Mouse (Mus musculus): Measurements from ENCODE around the gene Sct. TPM values are rescaled to one million over a fixed set of nuclear protein-coding genes. Genes with fewer than 3 reads are reported as not detected.

Sct gene
- polyA plus RNA-seq (2017; shearing (Covaris generic)): not detected

- no peak for ATAC-seq
These were observed at the start of gene Sct for GRCm38 (mm10) chr7:141278766-141279590. TSS of gene Sct (minus strand) at chr7:141279133.

- ATAC-seq: no peak
These were observed 49.5 kb upstream of the Sct start for GRCm38 (mm10) chr7:141328373-141328990.

DNA sequence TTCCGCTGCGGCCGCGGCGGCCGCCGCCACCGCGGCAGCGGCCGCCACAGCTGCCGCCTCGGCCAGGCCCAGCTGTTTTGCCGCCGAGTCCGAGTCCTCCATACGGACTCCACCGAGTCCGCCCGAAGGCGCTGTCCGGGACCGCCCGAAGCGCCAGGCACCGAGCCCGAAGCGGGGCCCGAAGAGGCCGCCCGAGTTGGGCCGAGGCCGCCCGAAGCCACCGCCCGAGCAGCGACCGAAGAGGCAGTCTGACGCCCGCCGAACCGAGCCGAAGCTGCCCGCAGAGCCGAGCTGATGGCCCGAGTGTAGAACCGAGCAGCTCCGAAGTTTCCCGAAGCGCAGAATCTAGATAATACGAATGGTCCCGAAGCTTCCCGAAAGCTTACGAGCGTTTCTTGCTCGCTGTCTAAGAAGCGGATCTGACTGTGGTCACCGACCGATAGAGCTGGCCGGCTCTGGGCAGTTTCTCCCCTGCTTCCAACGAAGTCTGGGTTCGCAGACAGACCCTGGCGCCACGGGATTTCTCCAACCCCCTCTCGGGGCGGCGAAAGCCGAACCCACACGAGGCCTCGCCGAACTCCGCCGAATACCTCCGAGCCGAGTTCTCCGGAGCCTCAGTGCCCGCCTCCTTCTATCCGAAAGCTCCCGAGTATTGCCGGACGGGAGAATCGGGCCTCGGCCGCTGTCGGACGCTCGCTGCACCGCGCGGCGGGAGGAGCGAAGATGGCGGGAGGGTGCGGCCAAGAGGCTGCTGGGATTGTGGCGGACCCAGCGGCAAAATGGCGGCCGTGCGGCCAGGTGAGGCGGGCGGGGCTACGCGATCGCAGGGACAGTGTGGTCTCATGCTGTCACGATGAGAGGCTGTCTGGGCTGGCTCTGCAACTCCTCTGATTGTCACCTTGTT is 48.8 kb upstream of the Sct start, which contains the start of the genes Deaf1 and Tmem80:
TSS of gene Deaf1 (minus strand) at position 222 of the 904 bp plus-strand sequence.
TSS of gene Tmem80 (plus strand) at position 271 of the 904 bp plus-strand sequence.
- ATAC-seq: peak; percentile 90

GRCm38 (mm10) chr7:141326546-141327446 is 47.9 kb upstream of the Sct start:
- peak; percentile 13 for ATAC-seq

GRCm38 (mm10) chr7:141324686-141325085 is 45.8 kb upstream of the Sct start:
- no peak for ATAC-seq

DNA sequence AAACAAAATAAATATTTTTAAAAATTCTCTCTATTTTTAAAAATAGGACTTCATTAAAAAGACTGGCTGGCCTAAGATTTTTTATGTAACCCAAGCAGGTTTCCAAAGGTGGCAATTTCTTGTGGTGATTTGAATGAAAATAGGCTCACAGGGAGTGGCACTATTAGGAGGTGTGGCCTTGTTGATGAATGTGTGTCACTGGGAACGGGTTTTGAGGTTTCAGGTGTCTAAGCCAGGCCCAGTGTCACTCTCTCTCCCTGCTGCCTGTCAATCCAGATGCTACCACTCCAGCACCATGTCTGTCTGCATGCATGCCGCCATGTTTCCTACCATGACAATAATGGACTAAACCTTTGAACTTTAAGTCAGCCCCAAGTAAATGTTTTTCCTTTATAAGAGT is 40.5 kb upstream of the Sct start:
- ATAC-seq: no peak

- no peak for ATAC-seq
These were observed 38.7 kb upstream of the Sct start for GRCm38 (mm10) chr7:141317619-141318132.

- ATAC-seq: peak; percentile 82
These were observed 37.0 kb upstream of the Sct start for GRCm38 (mm10) chr7:141315974-141316373.

DNA sequence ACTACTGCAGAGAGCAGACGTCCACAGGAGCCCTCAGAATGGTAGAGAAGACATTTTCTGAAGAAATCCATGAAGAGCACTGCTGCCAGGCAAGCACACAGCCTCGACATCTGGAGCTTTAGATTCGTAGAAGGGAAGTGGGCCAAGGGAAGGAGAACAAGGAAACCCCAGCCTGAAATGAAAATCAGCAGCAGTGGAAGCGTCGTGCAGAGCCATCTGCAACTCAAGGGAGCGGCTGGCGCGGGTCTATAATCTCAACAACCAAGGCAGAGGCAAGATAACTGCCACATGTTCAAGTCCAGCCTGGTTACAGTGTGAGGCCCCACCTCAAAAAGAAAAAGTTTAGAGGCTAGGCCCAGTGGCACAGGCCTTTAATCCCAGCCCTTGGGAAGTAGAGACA is 36.1 kb upstream of the Sct start:
- no peak for ATAC-seq

- no peak for ATAC-seq
These were observed 35.5 kb upstream of the Sct start for GRCm38 (mm10) chr7:141314416-141314815.

GRCm38 (mm10) chr7:141304537-141304936 is 25.6 kb upstream of the Sct start:
- no peak for ATAC-seq

DNA sequence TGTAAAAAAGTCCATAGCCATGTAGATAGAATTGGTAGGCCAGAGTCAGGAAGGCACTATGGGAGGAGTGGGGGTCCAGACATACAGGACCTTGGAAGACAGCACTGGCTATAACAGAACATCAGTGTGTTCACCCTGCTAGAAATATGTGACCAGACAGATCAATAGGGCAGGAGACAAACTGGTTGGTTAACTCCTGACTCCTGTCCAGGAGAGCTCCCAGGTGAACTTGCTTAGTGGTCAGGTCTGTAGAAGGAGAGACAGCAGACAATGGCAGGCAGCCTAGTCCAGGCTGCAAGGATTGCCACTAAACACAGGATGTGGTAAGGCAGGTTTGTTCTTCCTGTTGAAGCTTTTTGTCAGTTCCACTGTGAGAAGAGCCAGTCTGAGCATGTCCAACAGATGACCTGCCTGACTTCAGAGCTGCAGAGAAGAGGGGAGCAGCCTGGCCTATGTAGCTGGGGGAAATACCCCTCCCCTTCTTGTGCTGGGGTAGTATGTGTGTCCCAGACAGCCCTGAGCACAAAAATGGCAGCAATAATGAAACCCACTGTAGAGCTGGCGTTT is 23.9 kb upstream of the Sct start:
- ATAC-seq: peak; percentile 87

DNA sequence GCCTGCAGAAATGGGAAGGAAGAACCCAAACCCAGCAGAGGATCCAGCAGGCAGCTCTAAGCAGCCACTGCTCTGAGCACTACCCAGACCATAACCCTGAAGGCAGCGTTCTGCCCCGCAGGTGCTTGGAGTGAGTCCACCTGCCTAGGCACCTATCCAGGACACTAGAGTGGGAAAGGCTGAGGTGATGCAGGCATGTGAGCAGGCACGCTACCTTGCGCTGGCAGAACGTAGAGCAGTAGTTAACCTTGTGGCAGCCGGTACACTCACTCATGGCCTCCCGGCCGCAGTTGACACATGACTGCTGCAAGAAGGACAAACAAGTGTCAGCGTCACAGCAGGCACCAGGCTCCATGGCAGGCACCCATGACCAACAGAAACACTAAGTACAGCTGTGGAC is 22.5 kb upstream of the Sct start:
- ATAC-seq: no peak

DNA sequence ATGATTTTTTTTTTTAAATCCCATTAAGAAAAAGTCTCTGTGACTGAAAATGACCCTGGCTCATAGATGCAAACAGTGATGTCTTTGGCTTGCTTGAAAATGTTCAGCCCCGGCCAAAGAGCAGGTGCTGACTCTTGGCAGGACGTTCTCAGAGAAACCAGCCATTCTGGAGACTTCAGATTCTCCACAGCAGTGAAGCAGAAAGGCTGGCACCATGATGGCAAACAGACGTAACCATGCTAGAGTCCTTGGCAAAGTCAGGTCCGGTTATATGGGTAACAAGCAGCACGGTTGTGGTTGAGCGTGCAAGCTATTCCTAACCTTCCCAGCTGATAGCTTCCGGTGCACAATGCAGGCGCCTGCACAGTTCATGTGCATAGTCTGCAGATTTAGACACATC is 20.2 kb upstream of the Sct start:
- no peak for ATAC-seq

GRCm38 (mm10) chr7:141297926-141298650 is 19.2 kb upstream of the Sct start:
- no peak for ATAC-seq

DNA sequence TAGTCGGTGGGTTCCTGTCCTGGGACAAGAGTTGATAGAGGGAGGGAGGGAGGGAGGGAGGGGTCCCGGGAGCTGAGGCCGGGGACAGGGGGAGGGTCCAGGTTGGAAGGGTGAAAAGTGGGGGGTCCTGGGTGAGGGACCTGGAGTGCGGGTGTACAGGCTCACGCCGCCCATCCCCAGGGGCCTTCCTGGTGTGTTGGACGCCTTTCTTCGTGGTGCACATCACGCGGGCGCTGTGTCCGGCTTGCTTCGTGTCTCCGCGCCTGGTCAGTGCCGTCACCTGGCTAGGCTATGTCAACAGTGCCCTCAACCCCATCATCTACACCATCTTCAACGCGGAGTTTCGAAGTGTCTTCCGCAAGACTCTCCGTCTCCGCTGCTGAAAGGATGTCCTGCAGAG is 15.5 kb upstream of the Sct start:
- no peak for ATAC-seq

DNA sequence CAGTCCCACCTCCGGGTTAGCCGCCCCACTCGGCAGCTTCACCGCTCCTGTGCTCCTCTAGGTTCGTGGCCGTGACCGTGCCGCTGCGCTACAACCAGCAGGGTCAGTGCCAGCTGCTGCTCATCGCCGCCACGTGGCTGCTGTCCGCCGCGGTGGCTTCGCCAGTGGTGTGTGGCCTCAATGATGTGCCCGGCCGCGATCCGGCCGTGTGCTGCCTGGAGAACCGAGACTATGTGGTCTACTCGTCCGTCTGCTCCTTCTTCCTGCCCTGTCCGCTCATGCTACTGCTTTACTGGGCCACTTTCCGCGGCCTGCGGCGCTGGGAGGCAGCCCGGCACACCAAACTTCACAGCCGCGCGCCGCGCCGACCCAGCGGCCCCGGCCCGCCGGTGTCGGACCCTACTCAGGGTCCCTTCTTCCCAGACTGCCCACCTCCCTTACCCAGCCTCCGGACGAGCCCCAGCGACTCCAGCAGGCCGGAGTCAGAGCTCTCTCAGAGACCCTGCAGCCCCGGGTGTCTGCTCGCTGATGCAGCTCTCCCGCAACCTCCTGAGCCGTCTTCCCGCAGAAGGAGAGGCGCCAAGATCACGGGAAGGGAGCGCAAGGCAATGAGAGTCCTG is 15.0 kb upstream of the Sct start:
- no peak for ATAC-seq

GRCm38 (mm10) chr7:141292583-141293388 is 13.9 kb upstream of the Sct start:
- no peak for ATAC-seq

- no peak for ATAC-seq
These were observed 13.1 kb upstream of the Sct start, which contains the start of gene Drd4 for GRCm38 (mm10) chr7:141291921-141292582. TSS of gene Drd4 (plus strand) at chr7:141292006.
